Mouse (Mus musculus) C2C12 (cell line): Measurements from ENCODE around the gene C1ql3.

Experiments
- CEBPB ChIP-seq: IDR thresholded peaks from one replicate; pipeline ENCODE4 v1.6.1; 2011; ENCODE audit warnings: low read depth, mild to moderate bottlenecking, control low read depth, moderate library complexity
- CTCF ChIP-seq: IDR thresholded peaks from one replicate; pipeline ENCODE4 v1.5.1; 2011; ENCODE audit not compliant: control insufficient read depth, insufficient read depth, insufficient read length
- MAX ChIP-seq: IDR thresholded peaks from one replicate; pipeline ENCODE4 v1.6.1; 2011; ENCODE audit warnings: mild to moderate bottlenecking, control low read depth
- MYOD1 ChIP-seq: IDR thresholded peaks from one replicate; pipeline ENCODE4 v1.6.1; 2011; ENCODE audit warnings: low read depth; ENCODE audit not compliant: control insufficient read depth, insufficient read length
- MYOG ChIP-seq: IDR thresholded peaks from one replicate; pipeline ENCODE4 v1.6.1; 2011; ENCODE audit not compliant: control insufficient read depth, insufficient read length; ENCODE audit errors: extremely low read depth

DNA sequence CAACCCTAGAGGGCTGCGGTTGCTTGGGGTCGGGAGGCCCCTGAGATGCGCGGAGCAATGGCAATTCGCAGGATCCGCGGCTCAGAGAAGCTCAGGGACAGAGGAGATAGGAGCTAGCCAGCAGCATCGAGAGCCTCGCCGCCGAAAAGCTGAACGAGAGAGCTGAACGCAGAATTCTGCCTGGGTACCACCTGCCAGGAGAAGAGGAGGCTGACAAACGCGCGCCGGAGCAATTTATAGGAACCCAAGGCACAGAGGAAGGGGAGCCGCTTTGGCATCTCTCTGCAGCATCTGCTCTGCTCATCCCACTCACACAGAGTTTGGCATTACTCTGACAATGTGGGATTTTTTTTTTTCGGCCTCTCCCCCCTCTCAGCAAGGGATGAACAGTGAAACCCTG is at the start of gene C1ql3:
- TF ChIP-seq MYOD1 (no peak), CTCF (no peak), MAX (no peak), MYOG (no peak), CEBPB (no peak)
